In the genomic region with DNA sequence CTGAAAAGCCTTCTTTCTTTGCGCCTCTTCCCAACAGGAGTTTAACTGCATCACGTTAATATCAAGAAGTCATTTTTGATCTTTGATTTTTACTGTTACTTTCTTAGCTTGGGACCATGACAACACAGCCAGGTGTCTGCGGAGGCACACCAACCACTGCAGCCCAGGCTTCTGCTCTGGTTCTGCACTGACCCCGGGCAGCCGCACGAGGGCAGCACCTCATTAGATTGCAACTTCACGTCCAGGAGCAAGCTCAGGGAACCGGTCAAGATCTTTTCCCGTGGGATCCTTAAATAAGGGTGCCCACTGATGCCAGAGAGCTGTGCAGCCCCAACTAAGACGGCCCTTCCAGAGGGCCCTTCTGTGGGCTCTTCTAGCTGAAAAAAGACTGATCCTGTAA, we compare ENCODE assay signal across 9 mouse cellular contexts.
DNase-seq lines count a peak whose midpoint lies in the region; ATAC-seq and TF ChIP-seq lines count a peak whose summit lies in the region.
"Had no signal": no experiment of that assay in that cellular context is flagged by ENCODE, and none has a peak within 500 bp of the region (broad histone marks: within the 10 kb centered on the region; RNA-seq: fewer than 3 reads in every experiment).

No protein-coding gene starts in this region.

- H3K4me3 ChIP-seq in forebrain, embryonic 13.5 days, result no peak overlapping the region
- H3K4me3 ChIP-seq in heart, embryonic 16.5 days (ENCODE audit: low read length), result no peak overlapping the region
- H3K4me3 ChIP-seq: lung, embryonic 15.5 days had no signal

- ATAC-seq in forebrain, embryonic 13.5 days, result peak; percentile 66
- ATAC-seq in heart, embryonic 16.5 days (replicated peaks; ENCODE audit: extremely low read depth, insufficient read depth, low FRiP score), result no peak
- peak; percentile 76 for ATAC-seq in megakaryocyte progenitor cell, adult 5-6 weeks (replicated peaks; ENCODE audit: poor library complexity)

- intact Hi-C loops in heart, postnatal 25 days (cut with DNase I), result no loop called here

- H3K36me3 ChIP-seq in forebrain, embryonic 13.5 days (ENCODE audit: poor library complexity, severe bottlenecking), result no peaks in the 10 kb centered on the region
- no peaks in the 10 kb centered on the region for H3K36me3 ChIP-seq in heart, embryonic 16.5 days (ENCODE audit: control insufficient read depth, insufficient read depth)
- no peaks in the 10 kb centered on the region for H3K36me3 ChIP-seq in splenic B cell, adult 2 months (ENCODE audit: control insufficient read depth, insufficient read depth, low read length, poor library complexity, severe bottlenecking)
- H3K36me3 ChIP-seq: lung, embryonic 15.5 days had no signal

- H3K27me3 ChIP-seq in forebrain, embryonic 13.5 days, result no peaks in the 10 kb centered on the region
- H3K27me3 ChIP-seq in heart, embryonic 16.5 days (ENCODE audit: control insufficient read depth, insufficient read depth, low read length), result no peaks in the 10 kb centered on the region
- no peaks in the 10 kb centered on the region for H3K27me3 ChIP-seq in splenic B cell, adult 2 months (ENCODE audit: control insufficient read depth, insufficient read depth, low read length, poor library complexity, severe bottlenecking)
- H3K27me3 ChIP-seq: lung, embryonic 15.5 days had no signal

- WGBS in forebrain, embryonic 13.5 days, result 12% methylated on average over 10 of the region's 10 CpGs
- WGBS in heart, embryonic 16.5 days, result 9% methylated on average over 10 of the region's 10 CpGs

- peak overlapping the region; percentile 43 for H3K9ac ChIP-seq in forebrain, embryonic 13.5 days
- no peak overlapping the region for H3K9ac ChIP-seq in heart, embryonic 16.5 days (ENCODE audit: low read length)
- H3K9ac ChIP-seq: lung, embryonic 15.5 days had no signal

- no peaks in the 10 kb centered on the region for H3K9me3 ChIP-seq in forebrain, embryonic 13.5 days (replicated peaks)
- no peaks in the 10 kb centered on the region for H3K9me3 ChIP-seq in heart, embryonic 16.5 days (replicated peaks; ENCODE audit: control insufficient read depth, low read length)
- H3K9me3 ChIP-seq: lung, embryonic 15.5 days had no signal

- peak overlapping the region; percentile 76 for H3K27ac ChIP-seq in forebrain, embryonic 13.5 days
- H3K27ac ChIP-seq in heart, embryonic 16.5 days (ENCODE audit: low read length), result no peak overlapping the region
- H3K27ac ChIP-seq: lung, embryonic 15.5 days had no signal

- no peak for TF ChIP-seq POLR2A in brain, embryonic 14.5 days (IDR thresholded peaks at IDR 0.05; ENCODE audit: borderline replicate concordance, extremely low read depth, insufficient read depth, insufficient read length, poor library complexity, severe bottlenecking)

- H3K4me1 ChIP-seq in forebrain, embryonic 13.5 days, result peaks cover 68% of the 10 kb centered on the region
- peaks cover 4% of the 10 kb centered on the region for H3K4me1 ChIP-seq in heart, embryonic 16.5 days (ENCODE audit: control insufficient read depth, insufficient read depth, low read length)

- DNase-seq in heart, adult 11 months, result peak; percentile 92
- no peak for DNase-seq in heart, postnatal 25 days (ENCODE audit: low spot score)
- DNase-seq in brain, embryonic 14.5 days (ENCODE audit: low read depth), result peak; percentile 82
- peak; percentile 75 to 89 for DNase-seq in layer of hippocampus, postnatal 25 days (ENCODE audit: extremely low spot score in 1 of 2, low spot score in 1 of 2)
- DNase-seq in splenic B cell, adult 2 months (ENCODE audit: low read depth, low spot score), result peak; percentile 23

- peak; percentile 93 for TF ChIP-seq CTCF in brain, embryonic 14.5 days (IDR thresholded peaks at IDR 0.05; ENCODE audit: borderline replicate concordance, extremely low read depth, insufficient read depth, insufficient read length)

- peak overlapping the region; percentile 54; the same call in 1 of the 2 replicates for H3K4me2 ChIP-seq in forebrain, embryonic 13.5 days
- H3K4me2 ChIP-seq in heart, embryonic 16.5 days (ENCODE audit: low read depth, low read length), result peak overlapping the region; percentile 46
- H3K4me2 ChIP-seq: lung, embryonic 15.5 days had no signal
